Mouse (Mus musculus): ENCODE measurements around the gene Pou2f1.

Pou2f1 gene

GRCm38 (mm10) chr1:165848417-165848816 lies 154.1 kb downstream of the Pou2f1 start:
- no peak for DNase-seq (ENCODE audit: low spot score in 2 of 2)

DNA sequence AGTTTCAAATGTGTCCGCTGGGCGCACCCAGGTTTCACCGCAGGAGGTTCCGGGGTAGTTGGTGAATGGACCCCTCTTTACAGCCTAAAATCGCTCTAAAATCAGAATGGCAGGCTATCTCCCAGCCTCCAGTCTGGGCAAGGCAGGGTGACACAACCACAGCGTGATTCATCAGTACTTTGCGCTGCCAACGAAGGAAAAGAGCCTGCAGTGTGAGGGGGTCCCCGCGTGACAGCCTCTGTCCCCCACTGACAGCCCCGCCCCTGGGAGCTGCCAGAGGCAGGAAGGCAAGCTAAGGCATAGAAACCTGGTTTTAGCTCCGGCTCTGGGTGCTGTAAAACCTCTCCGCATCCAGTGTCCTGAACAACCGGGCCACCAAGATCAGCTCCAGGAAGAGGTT lies 157.1 kb downstream of the Pou2f1 start:
- DNase-seq (ENCODE audit: low spot score in 2 of 2): peak; percentile 82 to 88

DNA sequence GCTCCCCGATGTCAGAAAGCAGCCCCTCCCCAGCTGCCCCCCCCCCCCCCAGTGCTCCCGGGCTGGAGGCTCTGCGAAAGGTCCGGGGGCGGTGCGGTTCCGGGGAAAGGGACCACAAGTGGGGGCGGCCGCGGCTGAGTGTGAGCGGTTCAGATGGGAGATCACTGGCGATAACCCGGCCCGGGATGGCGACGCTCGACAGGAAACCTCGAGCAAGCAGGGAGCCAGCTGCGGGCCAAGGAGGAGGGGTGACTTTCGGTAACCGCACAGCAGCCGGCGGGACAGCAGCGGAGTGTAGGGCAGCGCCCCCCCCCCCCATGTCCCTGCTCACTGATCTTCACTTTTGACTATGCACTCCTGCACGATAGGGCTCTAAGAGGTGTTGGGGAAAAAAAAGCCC lies 157.5 kb downstream of the Pou2f1 start:
- peak in 1 of 2 experiments; percentile 62 for DNase-seq (ENCODE audit: low spot score in 2 of 2)

GRCm38 (mm10) chr1:165844466-165844951 lies 158.0 kb downstream of the Pou2f1 start:
- peak; percentile 77 to 81 for DNase-seq (ENCODE audit: low spot score in 2 of 2)

DNA sequence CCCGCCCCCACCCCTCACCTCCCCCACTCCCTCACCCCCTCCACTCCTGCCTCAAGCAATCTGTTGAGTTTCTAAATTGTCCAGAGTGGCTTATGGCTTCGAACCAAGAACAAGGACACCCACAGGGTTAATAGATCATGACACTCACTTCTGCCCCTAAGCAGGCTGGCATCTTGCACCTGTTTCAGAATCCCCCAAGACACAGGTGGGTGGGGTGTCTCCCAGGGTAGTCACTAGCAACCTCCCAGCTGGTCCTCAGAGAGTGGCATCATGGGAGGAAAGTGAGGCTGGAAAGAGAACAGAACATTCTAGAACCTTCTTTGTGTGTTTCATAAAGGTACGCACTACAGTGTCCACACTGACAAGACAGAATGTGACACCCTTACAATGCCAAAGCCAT lies 158.9 kb downstream of the Pou2f1 start:
- no peak for DNase-seq (ENCODE audit: low spot score in 2 of 2)

DNA sequence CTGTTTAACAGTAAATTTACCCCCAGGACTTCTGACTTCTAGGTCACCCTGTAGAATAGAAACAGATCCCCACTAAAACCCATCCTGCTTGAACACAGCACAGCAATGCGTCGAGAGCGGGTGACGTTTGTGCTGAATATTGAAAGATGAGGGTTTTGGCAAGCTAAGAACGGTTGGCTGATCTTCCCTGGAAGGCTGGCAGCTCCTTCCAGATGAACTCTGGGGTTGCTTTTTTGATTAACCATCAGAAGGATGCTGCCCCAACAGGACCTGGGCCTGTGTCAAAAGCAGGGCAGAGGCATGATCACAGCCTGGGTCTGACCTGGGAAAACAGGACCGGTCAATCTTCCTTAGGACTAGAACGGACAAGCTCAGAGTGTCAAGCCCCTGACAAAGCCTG lies 160.3 kb downstream of the Pou2f1 start:
- no peak for DNase-seq (ENCODE audit: low spot score in 2 of 2)

- peak; percentile 82 to 87 for DNase-seq (ENCODE audit: low spot score in 2 of 2)
Observed at GRCm38 (mm10) chr1:165840548-165841230, 161.8 kb downstream of the Pou2f1 start.

- DNase-seq (ENCODE audit: low spot score in 2 of 2): no peak
Observed at GRCm38 (mm10) chr1:165839201-165839600, 163.3 kb downstream of the Pou2f1 start.

- DNase-seq (ENCODE audit: low spot score in 2 of 2): no peak
Observed at GRCm38 (mm10) chr1:165837546-165837945, 164.9 kb downstream of the Pou2f1 start.

DNA sequence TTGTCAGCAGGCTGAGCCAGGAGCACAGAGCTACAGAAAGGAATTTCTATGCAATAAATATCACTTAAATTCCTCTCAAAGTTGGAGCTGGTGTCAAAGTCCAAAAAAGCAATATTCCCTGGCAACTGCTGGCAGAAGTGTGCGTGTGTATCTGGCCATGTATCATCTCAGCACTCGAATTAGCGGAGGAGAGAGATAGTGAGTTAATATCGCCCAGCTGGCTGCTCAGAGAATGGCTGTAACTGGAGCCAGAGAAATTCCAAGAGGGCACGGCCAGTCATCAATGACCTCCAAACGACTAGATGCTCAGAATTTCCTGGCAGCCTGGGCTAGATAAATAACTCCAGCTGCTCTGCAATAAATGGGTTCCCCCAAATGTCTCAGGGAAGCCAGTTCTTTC lies 166.0 kb downstream of the Pou2f1 start:
- no peak for DNase-seq (ENCODE audit: low spot score in 2 of 2)

DNA sequence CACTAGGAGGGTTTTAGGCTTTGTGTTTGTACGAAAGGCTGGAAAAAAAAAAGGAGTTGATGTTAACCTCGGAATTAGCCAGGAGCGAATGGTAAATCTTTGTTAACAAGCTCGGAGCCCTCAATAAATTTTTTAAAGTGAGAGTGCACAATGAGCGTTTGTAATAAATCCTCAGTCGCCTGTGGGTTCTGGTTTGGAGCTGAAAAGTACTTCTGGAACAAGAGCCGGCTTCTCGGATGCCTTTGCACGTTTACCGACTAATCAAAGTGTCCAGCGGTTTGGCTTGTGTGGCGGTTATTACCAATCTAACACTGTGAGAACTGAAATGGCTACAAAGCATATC lies 167.9 kb downstream of the Pou2f1 start:
- DNase-seq (ENCODE audit: low spot score in 2 of 2): no peak

- DNase-seq (ENCODE audit: low spot score in 2 of 2): no peak
Observed at GRCm38 (mm10) chr1:165833910-165834632, 168.4 kb downstream of the Pou2f1 start.

GRCm38 (mm10) chr1:165833244-165833643 lies 169.2 kb downstream of the Pou2f1 start:
- DNase-seq (ENCODE audit: low spot score in 2 of 2): no peak

- no peak for DNase-seq (ENCODE audit: low spot score in 2 of 2)
Observed at GRCm38 (mm10) chr1:165829890-165830289, 172.6 kb downstream of the Pou2f1 start.

- no peak for DNase-seq (ENCODE audit: low spot score in 2 of 2)
Observed at GRCm38 (mm10) chr1:165828615-165829014, 173.9 kb downstream of the Pou2f1 start.

GRCm38 (mm10) chr1:165828173-165828572 lies 174.3 kb downstream of the Pou2f1 start:
- DNase-seq (ENCODE audit: low spot score in 2 of 2): no peak

- no peak for DNase-seq (ENCODE audit: low spot score in 2 of 2)
Observed at GRCm38 (mm10) chr1:165822031-165822430, 180.4 kb downstream of the Pou2f1 start.

- DNase-seq (ENCODE audit: low spot score in 2 of 2): no peak
Observed at GRCm38 (mm10) chr1:165819147-165819546, 183.3 kb downstream of the Pou2f1 start.

- DNase-seq (ENCODE audit: low spot score in 2 of 2): no peak
Observed at GRCm38 (mm10) chr1:165818145-165818860, 184.2 kb downstream of the Pou2f1 start.

DNA sequence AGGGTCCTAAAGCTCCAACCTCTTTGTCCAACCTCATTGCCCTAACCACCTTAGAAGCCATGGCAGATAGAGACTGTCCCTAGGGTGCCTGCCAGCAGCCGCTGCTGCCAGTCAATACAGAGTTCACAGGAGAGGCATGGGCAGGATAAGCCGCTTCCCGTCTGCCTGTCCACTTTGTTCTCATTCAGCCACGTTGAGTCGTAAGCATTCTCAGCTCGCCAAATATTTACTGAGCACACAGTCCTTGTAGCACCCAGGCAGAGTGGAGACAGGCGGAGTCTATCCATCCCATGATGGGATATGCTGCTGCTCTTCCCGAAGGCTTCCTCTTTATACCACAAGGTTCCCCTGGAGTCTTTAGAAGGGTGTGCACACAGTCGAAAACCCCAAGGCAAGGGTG lies 185.2 kb downstream of the Pou2f1 start:
- DNase-seq (ENCODE audit: low spot score in 2 of 2): no peak

DNA sequence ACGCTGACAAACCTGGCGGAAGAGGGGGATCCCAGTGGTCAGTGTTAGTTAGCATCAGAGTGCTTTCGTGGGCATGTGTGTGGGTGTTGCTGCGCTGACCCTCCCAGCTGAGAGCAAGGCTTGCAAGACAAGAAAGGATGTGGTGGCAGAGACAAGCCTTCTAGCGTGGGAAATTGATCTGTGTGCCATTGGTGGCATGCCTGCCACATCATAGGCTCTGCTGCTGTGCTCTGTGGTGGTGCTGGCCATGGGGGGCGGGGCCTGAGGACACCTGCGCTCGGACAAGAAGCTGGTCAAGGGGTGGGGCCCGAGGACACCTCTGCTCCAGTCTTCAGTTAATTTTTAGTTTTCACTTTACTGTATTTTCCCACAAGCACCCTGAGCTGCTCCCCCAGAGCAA lies 186.1 kb downstream of the Pou2f1 start:
- DNase-seq (ENCODE audit: low spot score in 2 of 2): peak; percentile 77 to 89
